Mouse (Mus musculus): ENCODE measurements around the gene Acap1. TPM values are rescaled to one million over a fixed set of nuclear protein-coding genes. Genes with fewer than 3 reads are reported as not detected.

The Acap1 gene
- polyA plus RNA-seq, 1 experiment from 2014 or later: 7.0 TPM

DNA sequence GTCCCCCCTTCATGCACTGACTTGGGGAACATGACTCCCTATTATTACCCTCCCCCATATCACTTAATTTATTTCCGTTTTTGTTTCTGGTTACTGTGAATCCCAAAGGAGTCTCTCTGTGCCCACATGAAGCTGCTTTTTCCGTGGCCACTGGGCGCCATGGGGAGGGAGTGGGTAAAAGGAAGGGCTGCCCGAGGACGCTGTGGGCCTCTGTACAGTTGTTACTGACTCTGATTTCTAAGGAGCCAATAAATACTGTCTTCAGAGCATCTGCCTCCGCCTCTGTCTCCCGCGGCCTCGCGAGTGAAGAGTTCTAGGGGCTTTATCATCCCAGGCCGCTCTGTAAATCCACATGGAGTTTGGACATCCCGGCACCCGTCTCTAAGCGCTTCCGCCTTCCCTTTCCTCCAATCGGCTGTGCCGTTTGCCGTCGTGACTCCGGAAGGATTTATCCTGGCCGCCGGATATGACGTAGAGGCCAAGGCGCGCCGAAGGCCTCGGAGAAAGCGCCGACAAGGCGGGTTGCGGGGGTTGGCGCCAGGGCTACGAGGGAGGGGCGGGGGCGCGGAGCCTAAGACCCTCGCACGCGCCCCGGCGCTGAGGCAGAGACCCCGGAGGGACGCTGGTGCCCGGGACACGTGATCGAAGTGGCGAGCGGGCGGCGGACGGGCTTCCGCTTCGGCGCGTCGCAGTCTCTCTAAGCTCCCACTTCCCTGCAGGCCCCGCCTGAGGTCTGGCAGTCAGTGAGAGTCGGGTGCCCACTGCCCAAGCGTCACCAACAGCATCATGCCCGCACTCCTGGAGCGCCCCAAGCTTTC is 18.4 kb upstream of the Acap1 start, which contains the start of gene Gps2:
Gene Gps2, plus strand, starts transcription at position 335 of the 818 bp plus-strand sequence.
- 2% methylated on average over 59 of the region's 61 CpGs for WGBS
- H3K4me3 ChIP-seq: peak within 1 kb of the TSS; percentile 79
- ATAC-seq (ENCODE audit: extremely low read depth, insufficient number of reproducible peaks, low FRiP score, low TSS enrichment): peak; percentile 79
- peaks cover 89% of the 10 kb centered on the region for H3K36me3 ChIP-seq
- H3K9ac ChIP-seq: peak within 1 kb of the TSS; percentile 89
- H3K27me3 ChIP-seq (replicated peaks): no peaks in the 10 kb centered on the region
- peak within 1 kb of the TSS; percentile 91 for H3K4me2 ChIP-seq
- H3K27ac ChIP-seq (replicated peaks): peak within 1 kb of the TSS; percentile 87
- H3K9me3 ChIP-seq: no peaks in the 10 kb centered on the region
- H3K4me1 ChIP-seq: peaks cover 52% of the 10 kb centered on the region

DNA sequence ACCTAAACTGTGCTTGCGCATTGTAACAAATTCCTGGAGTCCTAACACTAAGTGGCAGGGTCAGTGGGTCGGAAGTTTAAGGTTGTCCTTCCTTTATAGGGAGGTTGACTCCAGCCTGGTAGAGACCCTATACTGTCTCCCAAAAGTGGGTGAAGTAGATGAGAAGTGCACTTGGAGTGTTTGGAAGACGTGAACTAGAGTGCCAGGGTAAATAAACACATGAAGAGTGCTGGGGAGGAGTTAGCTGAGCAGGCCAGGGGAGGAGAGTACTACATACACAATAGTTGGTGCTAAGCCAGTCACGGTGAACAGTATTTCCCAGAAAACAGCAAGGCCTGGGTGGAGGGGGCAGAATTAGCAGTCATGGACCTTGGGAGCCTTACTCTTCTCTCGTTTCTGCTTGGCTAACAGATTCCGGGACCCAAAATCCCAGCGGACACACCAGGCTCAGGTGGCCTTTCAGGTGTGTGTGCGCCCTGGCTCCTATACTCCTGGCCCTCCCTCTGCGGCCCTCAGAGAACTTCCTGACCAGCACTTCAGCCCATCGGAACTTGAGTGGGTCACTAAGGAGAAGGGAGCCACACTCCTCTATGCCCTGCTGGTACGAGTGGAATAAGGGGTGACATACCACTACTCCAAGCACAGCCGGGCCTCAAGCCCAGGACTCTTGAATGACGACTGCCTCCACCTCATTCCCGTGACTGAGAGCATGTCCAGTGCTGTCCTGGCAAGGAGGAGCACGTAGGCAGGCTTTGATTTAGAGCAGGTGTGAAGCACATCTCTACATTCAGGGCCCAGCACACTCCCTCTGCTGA is 17.6 kb upstream of the Acap1 start:
- H3K27me3 ChIP-seq (replicated peaks): no peaks in the 10 kb centered on the region
- peak overlapping the region; percentile 79 for H3K4me3 ChIP-seq
- WGBS: 72% methylated on average over 15 of the region's 15 CpGs
- H3K9me3 ChIP-seq: no peaks in the 10 kb centered on the region
- peak overlapping the region; percentile 89 for H3K9ac ChIP-seq
- peaks cover 89% of the 10 kb centered on the region for H3K36me3 ChIP-seq
- H3K4me1 ChIP-seq: peaks cover 44% of the 10 kb centered on the region
- H3K4me2 ChIP-seq: peak overlapping the region; percentile 91
- no peak for ATAC-seq (ENCODE audit: extremely low read depth, insufficient number of reproducible peaks, low FRiP score, low TSS enrichment)
- H3K27ac ChIP-seq (replicated peaks): 0 out of 2 replicates have a peak overlapping the region, but pooled peaks have one; percentile 21

DNA sequence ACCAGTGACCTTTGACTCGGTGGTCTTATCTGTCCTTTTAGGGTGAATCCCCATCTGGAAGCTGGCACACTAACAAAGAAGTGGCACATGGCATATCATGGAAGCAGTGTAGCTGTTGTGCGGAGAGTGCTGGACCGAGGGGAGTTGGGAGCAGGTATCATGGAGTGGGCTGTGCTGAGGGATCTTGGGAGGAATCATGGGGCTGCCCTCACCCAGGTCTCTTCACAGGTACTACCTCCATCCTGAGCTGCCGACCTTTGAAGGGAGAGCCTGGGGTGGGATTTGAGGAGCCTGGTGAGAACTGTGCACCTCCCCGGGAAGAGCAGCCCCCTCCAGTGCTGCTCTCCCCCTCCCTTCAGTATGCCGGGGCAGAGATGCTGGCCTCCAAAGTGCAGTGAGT is 16.4 kb upstream of the Acap1 start:
- H3K27me3 ChIP-seq (replicated peaks): no peaks in the 10 kb centered on the region
- H3K4me2 ChIP-seq: no peak overlapping the region
- H3K36me3 ChIP-seq: peaks cover 89% of the 10 kb centered on the region
- 88% methylated on average over 5 of the region's 6 CpGs for WGBS
- no peak overlapping the region for H3K27ac ChIP-seq (replicated peaks)
- no peaks in the 10 kb centered on the region for H3K9me3 ChIP-seq
- ATAC-seq (ENCODE audit: extremely low read depth, insufficient number of reproducible peaks, low FRiP score, low TSS enrichment): no peak
- H3K9ac ChIP-seq: no peak overlapping the region
- H3K4me1 ChIP-seq: peaks cover 32% of the 10 kb centered on the region
- H3K4me3 ChIP-seq: no peak overlapping the region

DNA sequence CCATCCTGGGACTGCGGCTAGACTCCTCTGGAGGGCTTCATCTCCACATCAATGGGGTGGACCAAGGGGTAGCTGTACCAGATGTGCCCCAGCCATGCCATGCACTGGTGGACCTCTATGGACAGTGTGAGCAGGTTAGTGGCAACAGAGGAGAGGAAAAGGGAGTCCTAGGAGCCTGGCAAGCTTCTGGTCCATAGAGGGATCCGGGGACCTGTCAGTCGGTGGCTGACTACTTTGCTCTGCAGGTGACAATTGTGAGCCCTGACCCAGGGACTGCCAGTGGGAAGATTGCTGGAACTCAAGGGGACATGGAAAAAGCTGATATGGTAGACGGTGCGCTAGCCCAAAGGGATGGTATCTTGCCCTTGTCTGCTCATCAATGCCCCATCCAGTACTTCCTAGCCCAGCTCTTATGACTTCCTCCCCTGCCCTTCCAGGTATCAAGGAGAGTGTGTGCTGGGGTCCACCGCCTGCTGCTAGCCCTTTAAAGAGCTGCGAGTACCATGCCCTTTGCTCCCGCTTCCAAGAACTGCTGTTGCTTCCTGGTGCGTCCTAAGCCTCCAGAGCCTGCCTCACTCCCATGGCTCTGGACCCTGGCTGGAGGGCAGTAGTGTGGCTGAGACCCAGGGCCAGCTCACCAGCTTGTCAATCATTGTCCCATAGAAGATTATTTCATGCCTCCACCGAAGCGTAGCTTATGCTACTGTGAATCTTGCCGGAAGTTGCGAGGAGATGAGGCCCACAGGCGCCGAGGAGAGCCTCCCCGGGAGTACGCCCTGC is 15.6 kb upstream of the Acap1 start:
- Histone ChIP-seq H3K4me2 (no peak overlapping the region), H3K9me3 (no peaks in the 10 kb centered on the region), H3K4me3 (no peak overlapping the region), H3K36me3 (peaks cover 89% of the 10 kb centered on the region), H3K4me1 (peaks cover 25% of the 10 kb centered on the region), H3K27me3 (replicated peaks) (no peaks in the 10 kb centered on the region), H3K27ac (replicated peaks) (no peak overlapping the region), H3K9ac (0 out of 2 replicates have a peak overlapping the region, but pooled peaks have one; percentile 19)
- ATAC-seq (ENCODE audit: extremely low read depth, insufficient number of reproducible peaks, low FRiP score, low TSS enrichment): no peak
- 90% methylated on average over 17 of the region's 17 CpGs for WGBS

DNA sequence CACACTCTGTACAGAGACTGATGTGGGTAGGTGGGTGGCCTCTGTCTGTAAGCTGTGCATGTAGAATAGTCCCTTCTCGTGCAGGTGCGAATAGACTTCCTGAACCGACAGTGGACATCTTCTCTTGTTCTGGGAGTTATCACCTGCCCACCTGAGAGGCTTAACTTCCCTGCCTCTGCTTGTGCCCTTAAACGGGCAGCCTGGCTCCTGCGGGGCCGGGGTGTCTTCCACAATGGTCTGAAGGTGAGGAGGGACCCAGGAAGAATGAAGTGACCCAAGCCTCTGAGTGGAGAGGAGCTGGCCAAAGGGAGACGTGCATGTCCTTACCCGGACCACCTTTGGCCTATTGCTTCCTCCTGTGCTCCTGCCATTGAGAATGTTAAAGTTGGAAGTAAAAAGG is 14.8 kb upstream of the Acap1 start:
- Histone ChIP-seq H3K4me2 (no peak overlapping the region), H3K9ac (no peak overlapping the region), H3K4me3 (no peak overlapping the region), H3K27ac (replicated peaks) (no peak overlapping the region), H3K27me3 (replicated peaks) (no peaks in the 10 kb centered on the region), H3K9me3 (no peaks in the 10 kb centered on the region), H3K36me3 (peaks cover 89% of the 10 kb centered on the region), H3K4me1 (peaks cover 17% of the 10 kb centered on the region)
- ATAC-seq (ENCODE audit: extremely low read depth, insufficient number of reproducible peaks, low FRiP score, low TSS enrichment): no peak
- WGBS: 90% methylated on average over 8 of the region's 8 CpGs

DNA sequence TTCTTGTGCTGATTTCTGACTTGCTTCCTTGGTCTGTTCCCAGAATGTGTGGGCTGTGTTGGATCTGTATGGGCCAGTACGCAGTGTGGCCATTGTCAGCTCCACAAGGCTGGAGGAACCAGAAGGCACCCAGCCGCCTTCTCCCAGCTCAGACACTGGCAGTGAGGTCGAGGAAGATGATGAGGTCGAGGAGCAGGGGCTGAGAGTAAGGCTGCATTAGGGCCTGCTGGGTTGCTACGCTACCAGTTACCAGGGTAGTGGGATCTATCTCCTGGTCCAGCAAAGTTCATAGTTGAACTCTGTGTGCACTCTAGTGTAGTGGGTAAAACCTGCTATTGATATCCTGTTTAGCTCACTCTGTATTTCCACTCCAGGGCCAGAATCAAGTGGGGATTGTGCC is 13.8 kb upstream of the Acap1 start:
- H3K9me3 ChIP-seq: no peaks in the 10 kb centered on the region

DNA sequence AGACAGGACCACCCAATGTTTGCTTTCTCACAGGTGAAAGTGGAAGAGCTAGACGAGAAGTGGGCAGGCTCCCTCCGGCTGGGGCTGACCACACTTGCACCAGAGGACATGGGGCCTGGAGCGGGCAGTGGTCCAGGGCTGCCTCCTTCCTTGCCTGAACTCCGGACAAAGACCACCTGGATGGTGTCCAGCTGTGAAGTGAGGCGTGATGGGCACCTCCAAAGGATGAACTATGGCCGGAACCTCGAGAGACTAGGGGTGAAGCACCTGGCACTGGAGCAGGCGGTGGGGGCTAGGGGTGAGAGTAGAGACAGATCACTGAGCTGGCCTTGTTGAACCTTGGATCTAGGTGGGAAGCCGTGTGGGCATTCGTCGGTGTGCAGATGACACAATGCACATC is 13.3 kb upstream of the Acap1 start:
- H3K27me3 ChIP-seq (replicated peaks): no peaks in the 10 kb centered on the region
- 90% methylated on average over 11 of the region's 11 CpGs for WGBS

More for the DNA sequence above, 13.8 kb upstream of the Acap1 start:
- H3K36me3 ChIP-seq: peaks cover 93% of the 10 kb centered on the region
- H3K27ac ChIP-seq (replicated peaks): no peak overlapping the region
- 89% methylated on average over 5 of the region's 5 CpGs for WGBS
- peaks cover 7% of the 10 kb centered on the region for H3K4me1 ChIP-seq
- H3K27me3 ChIP-seq (replicated peaks): no peaks in the 10 kb centered on the region
- no peak overlapping the region for H3K9ac ChIP-seq
- no peak for ATAC-seq (ENCODE audit: extremely low read depth, insufficient number of reproducible peaks, low FRiP score, low TSS enrichment)
- no peak overlapping the region for H3K4me3 ChIP-seq
- H3K4me2 ChIP-seq: no peak overlapping the region

DNA sequence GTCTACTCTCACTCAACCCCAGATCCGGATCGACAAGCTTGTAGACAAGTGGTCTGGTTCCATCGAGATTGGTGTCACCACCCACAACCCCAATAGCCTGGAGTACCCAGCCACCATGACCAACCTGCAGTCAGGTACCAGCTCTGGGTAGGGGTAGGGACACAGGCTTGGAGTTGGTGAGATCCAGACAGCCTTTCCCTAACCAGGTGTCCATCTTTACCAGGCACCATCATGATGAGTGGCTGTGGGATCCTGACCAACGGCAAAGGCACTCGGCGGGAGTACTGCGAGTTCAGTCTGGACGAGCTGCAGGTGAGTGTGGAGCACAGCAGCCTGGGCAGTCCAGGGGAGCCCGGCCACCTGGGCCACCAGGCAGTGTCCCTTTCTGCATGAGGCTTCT is 9.0 kb upstream of the Acap1 start:
- Histone ChIP-seq H3K4me2 (no peak overlapping the region), H3K27me3 (replicated peaks) (no peaks in the 10 kb centered on the region), H3K4me3 (no peak overlapping the region), H3K27ac (replicated peaks) (no peak overlapping the region), H3K9ac (no peak overlapping the region), H3K4me1 (peaks cover 27% of the 10 kb centered on the region), H3K36me3 (peaks cover 64% of the 10 kb centered on the region), H3K9me3 (no peaks in the 10 kb centered on the region)
- no peak for ATAC-seq (ENCODE audit: extremely low read depth, insufficient number of reproducible peaks, low FRiP score, low TSS enrichment)
- WGBS: 94% methylated on average over 9 of the region's 9 CpGs

More for the DNA sequence above, 13.3 kb upstream of the Acap1 start:
- no peak for ATAC-seq (ENCODE audit: extremely low read depth, insufficient number of reproducible peaks, low FRiP score, low TSS enrichment)
- Histone ChIP-seq H3K9ac (no peak overlapping the region), H3K9me3 (no peaks in the 10 kb centered on the region), H3K4me2 (no peak overlapping the region), H3K4me3 (no peak overlapping the region), H3K27ac (replicated peaks) (no peak overlapping the region), H3K36me3 (peaks cover 99% of the 10 kb centered on the region), H3K4me1 (peaks cover 7% of the 10 kb centered on the region)

DNA sequence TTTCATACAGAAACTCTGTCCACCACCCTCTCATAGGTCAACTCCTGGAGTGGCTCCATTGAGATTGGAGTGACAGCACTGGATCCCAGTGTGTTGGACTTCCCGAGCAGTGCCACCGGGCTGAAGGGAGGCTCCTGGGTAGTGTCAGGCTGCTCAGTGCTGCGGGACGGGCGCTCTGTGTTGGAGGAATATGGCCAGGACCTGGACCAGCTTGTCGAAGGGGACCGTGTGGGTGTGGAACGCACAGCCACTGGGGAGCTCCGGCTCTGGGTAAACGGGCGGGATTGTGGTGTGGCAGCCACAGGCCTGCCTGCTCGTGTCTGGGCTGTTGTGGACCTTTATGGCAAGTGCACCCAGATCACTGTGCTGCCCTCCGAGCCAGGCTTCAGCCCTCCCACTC is 7.6 kb upstream of the Acap1 start:
- Histone ChIP-seq H3K9me3 (no peaks in the 10 kb centered on the region), H3K27ac (replicated peaks) (no peak overlapping the region), H3K4me1 (peaks cover 40% of the 10 kb centered on the region), H3K27me3 (replicated peaks) (no peaks in the 10 kb centered on the region), H3K4me2 (peak overlapping the region; percentile 88), H3K36me3 (peaks cover 50% of the 10 kb centered on the region), H3K4me3 (peak overlapping the region; percentile 92), H3K9ac (peak overlapping the region; percentile 96)
- WGBS: 77% methylated on average over 13 of the region's 13 CpGs
- ATAC-seq (ENCODE audit: extremely low read depth, insufficient number of reproducible peaks, low FRiP score, low TSS enrichment): no peak

DNA sequence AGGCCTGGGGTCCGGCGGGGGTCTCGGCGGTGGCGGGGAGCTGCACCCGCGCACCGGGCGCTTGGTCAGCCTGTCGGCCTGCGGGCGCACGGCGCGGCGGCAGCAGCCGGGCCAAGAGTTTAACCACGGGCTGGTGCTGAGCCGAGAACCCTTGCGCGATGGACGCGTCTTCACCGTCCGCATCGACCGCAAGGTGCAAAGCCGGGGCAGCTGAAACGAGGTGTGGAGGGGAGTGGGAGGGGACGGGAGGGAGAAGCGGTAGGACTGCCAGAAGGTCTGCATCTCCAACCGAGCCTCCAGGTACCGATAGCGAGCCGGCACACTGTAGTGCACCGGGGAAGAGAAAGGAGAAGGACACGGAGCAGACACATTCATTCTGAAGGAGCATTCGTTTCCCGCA is 6.7 kb upstream of the Acap1 start:
- Histone ChIP-seq H3K9me3 (no peaks in the 10 kb centered on the region), H3K4me2 (peak overlapping the region; percentile 88), H3K27ac (replicated peaks) (peak overlapping the region; percentile 99), H3K27me3 (replicated peaks) (no peaks in the 10 kb centered on the region), H3K4me3 (peak overlapping the region; percentile 92), H3K4me1 (peaks cover 41% of the 10 kb centered on the region), H3K36me3 (peaks cover 41% of the 10 kb centered on the region), H3K9ac (peak overlapping the region; percentile 96)
- ATAC-seq (ENCODE audit: extremely low read depth, insufficient number of reproducible peaks, low FRiP score, low TSS enrichment): no peak
- under 1% methylated on average over 39 of the region's 39 CpGs for WGBS

DNA sequence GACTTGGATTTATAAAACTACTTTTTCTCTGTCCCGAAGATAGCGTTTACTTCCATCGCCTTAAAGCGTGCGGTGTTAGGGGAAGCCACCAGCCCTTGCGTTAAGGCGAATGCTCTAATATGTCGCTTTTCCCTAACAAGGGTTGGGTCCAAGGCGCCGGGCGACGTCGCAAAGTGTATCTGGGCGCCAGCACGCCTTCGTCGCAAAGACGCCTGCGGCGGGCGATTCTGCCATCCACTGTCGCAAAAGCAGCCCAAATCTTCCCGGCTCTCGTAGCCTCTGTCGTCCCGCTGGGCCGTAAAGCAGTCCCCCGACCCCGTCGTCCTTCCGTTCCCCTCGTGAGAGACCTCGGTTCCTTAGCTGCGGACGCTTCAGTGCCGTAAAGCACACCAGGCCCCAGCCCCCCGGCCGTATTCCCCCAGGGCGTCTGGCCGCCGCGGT is 6.1 kb upstream of the Acap1 start:
- Histone ChIP-seq H3K9me3 (no peaks in the 10 kb centered on the region), H3K4me2 (peak overlapping the region; percentile 88), H3K4me3 (peak overlapping the region; percentile 92), H3K4me1 (peaks cover 41% of the 10 kb centered on the region), H3K9ac (peak overlapping the region; percentile 96), H3K36me3 (peaks cover 35% of the 10 kb centered on the region), H3K27me3 (replicated peaks) (no peaks in the 10 kb centered on the region), H3K27ac (replicated peaks) (peak overlapping the region; percentile 99)
- under 1% methylated on average over 42 of the region's 42 CpGs for WGBS
- ATAC-seq (ENCODE audit: extremely low read depth, insufficient number of reproducible peaks, low FRiP score, low TSS enrichment): peak; percentile 73

Data from heart, embryonic 13.5 days (tissue).